Mouse (Mus musculus): ENCODE results near the gene Tubb3. TPM values are rescaled to one million over a fixed set of nuclear protein-coding genes. Genes with fewer than 3 reads are reported as not detected.
"Not testable (repeated sequence)": the region's sequence is repeated elsewhere in the genome, so short reads cannot be mapped to it uniquely, and the experiment has no call there.

Tubb3 gene
- total RNA-seq, 2 experiments from 2014 or later: 253 to 286 TPM

DNA sequence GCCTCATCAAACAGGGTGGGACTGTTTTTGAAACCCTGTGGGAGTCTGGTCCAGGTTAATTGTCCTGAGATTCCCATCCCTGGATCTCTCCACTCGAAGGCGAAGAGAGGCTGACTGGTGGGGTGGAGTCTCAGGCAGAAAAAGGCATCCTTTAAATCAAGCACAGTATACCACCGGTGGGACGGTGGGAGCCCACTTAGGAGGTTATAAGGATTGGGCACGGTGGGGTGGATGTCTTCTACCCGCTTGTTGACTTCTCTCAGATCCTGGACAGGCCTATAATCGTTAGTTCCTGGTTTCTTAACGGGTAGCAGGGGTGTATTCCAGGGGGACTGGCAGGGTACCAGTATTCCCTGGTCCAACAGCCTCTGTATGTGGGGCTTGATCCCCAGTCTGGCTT lies 19.7 kb downstream of the Tubb3 start:
- not testable (repeated sequence) for DNase-seq (ENCODE audit: low spot score in 2 of 2)

DNA sequence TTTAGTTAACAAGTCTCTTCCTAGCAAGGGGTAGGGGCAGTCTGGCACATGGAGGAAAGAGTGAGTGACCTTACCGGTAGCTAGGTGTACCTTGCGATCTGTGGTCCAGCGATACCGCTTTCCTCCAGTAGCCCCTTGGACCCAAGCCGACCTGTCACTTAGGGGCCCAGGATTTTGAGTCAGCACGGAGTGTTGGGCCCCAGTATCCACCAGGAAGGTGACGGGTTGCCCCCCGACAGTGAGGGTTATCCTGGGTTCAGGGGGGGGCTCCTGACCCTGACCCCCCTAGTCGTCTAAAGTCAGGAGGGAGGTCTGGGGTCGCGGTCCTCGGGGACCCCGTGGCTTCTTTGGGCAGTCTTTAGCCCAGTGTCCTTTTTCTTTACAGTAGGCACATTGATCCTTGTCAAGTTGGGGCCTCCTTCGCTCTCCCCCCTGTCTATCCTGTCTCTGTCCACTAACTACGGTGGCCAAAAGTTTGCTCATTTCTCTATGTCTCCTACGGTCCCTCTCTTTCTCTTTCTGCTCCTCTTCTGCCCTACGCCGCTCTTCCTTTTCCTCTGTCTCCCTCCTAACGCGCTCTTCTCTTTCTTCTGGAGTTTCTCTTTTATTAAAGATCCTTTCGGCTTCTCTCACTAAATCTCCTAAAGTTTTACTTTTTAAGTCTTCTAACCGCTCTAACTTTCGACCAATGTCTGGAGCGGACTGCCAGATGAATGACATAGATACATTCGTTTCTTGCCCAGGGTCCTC lies 20.6 kb downstream of the Tubb3 start:
- DNase-seq (ENCODE audit: low spot score in 2 of 2): no peak

DNA sequence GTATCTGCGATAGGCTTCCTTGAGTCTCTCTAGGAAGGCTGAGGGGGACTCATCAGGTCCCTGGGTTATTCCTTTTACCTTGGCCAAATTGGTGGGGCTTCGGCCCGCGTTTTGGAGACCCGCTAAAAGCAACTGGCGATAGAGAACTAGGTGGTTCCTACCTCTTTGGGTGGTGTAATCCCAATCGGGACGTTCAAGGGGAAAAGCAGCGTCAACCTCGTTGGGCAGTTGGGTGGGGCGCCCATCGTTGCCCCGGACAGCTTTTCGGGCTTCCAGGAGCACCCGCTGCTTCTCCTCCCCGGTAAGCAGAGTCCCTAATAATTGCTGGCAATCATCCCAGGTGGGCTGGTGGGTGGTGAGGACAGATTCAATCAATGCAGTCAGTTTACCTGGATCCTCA lies 21.2 kb downstream of the Tubb3 start:
- DNase-seq (ENCODE audit: low spot score in 2 of 2): no peak

DNA sequence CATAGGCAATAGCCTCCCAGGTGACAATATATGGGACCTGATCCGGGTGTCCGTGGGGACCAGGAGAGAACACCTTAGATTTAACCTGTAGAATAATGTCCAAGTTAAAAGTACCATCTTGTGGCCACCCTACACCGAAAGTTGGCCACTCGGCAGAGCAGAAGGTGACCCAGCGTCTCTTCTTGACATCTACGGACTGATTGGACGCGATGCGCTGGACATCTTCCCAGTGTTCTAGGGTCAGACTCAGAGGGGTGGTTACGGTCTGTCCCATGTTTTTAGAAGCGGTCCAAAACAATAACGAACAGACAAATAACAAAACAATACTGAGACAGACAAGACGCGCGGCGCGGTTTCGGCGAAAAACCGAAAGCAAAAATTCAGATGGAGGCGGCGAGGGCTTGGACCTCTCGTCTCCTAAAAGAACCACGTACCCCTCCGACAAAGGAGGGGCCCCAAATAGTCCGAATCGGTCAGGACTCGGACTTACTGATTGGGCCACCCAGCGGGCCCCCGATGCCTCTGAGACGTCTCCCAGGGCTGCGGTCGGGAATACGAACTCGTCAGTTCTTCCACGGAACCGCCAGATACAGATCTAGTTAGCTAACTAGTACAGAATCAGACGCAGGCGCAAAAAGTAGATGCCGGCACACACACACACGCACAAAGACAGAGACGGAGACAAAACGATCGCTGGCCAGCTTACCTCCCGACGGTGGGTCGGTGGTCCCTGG lies 22.2 kb downstream of the Tubb3 start:
- not testable (repeated sequence) for DNase-seq (ENCODE audit: low spot score in 2 of 2)

DNA sequence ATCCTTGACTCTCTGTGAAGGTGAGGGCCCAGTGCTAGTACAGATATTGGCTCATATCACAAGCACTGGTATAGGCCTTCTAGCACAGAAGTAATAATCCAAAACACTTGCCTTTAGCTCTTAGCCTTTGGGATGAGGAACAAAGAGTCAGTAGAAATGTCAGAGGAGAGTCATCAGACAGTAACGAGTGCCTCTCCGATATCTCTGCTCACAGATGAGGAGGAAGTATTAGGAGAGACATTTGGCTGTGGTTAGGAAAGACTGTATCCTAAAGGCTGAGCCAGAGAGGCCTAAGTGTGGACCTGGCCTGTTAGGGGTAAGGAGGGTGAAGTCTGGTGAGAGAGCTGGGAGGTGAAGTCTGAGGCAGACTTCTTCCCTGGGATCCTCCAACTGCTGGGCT lies 30.6 kb downstream of the Tubb3 start:
- no peak for DNase-seq (ENCODE audit: low spot score in 2 of 2)

DNA sequence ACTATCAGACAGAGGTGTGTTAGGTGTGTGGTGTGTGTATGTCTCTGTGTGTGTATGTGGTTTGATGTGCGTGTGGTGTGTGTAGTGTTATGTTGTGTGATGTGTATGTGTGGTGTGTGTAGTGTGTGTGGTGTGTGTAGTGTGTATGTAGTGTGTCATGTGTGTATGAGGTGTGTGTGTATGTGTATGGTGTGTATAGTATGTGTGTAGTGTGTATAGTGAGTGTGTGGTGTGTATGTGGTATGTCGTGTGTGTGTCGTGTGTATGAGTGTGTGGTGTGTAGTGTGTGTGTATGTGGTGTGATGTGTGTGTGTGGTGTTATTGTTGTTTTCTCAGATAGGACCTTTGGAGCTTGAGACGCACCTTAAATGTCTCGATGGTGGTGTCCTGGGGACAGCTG lies 31.1 kb downstream of the Tubb3 start:
- no peak for DNase-seq (ENCODE audit: low spot score in 2 of 2)

DNA sequence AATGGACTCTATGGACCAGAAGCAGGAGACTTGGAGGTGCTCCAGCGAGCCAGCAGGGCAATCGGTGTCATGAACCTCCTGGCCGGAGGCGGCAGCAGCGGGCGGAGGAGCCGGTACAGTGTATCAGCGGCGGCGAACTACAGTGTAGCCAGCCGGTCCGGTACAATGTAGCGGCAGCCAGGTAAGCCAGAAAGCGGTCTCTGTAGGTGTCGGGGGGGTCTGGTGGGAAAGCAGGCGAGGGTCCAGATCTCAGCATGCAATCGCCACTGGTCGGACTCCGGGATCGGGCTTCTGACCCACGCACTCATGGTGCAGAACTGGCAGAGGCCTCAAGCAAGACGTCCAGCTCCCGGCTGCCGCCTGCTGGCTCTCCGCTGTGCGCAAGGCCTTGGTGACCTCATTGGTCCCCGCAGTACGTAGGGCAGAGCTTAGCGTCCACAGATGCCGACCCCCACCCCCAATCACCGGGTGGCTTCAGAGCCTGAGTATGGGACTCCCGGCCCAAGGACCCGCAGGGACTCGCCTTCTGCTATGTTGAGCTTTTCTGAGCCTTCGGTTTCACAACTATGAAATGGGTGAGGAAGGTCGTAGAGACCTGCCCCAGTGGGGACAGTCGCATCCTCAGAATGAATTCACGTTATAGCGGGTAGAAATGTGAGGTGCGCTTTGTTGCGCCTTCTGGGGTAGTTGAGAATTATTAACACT lies 31.8 kb downstream of the Tubb3 start:
- DNase-seq (ENCODE audit: low spot score in 2 of 2): peak; percentile 85 to 95

DNA sequence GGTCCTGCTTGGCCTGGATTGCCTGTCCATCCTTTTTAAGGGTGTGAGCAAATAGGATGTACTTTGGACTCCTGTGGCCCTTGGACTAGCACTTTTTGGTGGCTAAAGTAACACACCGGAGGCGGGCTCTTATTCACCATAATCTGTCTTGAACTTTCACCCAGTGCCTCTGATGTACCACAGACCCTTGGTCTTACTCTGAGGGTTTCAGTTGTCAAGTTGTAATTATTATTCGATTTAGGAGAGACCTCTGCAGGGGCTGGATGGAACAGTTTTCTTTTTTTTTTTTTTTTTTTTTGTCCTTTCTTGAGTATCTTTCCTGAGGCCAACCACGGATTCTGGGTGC lies 32.3 kb downstream of the Tubb3 start:
- no peak for DNase-seq (ENCODE audit: low spot score in 2 of 2)

DNA sequence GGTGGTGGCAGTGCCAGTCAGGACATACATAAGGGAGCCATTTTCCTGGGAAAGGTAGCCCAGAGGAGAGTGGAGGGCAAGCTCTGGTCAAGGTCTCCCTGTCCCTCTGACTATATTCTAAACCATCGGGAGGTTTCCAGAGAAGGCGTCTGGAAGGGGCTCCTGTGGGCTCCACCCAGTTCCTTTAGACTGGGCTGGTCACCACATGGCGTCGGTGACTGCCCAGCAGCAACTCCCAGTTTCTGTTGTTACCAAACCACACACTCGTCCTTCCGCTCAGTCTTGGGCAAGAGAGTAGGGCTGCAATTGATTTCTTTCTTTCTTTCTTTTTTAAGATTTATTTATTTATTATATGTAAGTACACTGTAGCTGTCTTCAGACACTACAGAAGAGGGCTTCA lies 32.9 kb downstream of the Tubb3 start:
- no peak for DNase-seq (ENCODE audit: low spot score in 2 of 2)

DNA sequence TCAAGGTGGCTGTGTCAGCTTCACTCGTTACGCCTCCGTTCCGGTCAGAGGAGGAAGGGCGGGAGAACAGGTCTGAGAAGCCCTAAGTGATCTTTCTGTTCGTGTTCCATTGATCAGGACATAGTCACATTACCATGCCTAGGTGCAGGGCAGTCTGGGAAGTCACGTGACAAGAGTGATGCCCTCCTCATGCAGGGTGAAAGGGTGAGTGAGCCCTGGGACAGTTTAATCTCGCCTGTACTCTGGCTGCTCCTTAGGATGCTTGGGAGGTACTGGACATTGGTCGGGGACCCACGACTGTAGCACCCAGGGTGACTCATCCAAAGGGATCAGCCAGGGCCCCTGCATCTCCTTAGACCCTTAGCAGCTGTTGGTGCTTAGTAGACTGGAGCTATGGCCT lies 34.8 kb downstream of the Tubb3 start:
- no peak for DNase-seq (ENCODE audit: low spot score in 2 of 2)

DNA sequence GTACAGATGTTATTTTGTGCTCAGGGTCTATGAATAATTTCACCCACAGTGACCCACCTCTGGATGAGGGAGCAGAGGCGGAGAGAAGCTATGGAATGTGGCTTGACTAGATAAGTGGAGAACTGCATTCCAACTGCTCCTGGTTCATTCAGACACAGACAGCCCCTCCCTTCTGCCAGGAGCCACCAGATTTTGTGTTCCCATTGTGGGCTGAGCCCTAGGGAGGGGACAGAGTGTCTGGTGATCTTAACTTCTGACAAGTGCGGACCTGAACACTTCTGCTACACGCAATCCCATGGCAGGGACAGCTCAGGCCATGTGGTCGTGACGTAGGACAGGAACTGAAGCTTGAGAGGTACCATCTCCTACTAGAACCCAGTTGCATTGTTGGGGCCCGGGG lies 35.6 kb downstream of the Tubb3 start:
- DNase-seq (ENCODE audit: low spot score in 2 of 2): no peak

DNA sequence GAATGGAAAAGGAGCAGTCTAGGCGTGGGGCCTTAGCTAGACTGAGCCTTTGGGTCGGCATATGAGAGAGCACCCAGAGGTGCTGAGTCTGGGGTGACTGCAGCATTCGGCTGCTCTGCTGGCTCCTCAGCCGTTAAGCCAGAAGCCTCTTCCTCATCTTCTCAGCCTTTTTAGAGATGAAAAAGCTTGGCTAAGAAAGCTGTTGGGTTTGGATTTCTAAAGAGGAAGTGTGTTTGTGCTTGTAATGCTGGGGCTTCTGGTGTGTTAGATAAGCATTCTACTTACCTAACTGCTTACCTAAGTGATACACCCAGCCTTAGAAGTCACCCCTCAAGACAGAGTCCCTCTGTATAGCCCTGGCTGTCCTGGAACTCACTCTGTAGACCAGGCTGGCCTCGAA lies 39.6 kb downstream of the Tubb3 start:
- DNase-seq (ENCODE audit: low spot score in 2 of 2): no peak

DNA sequence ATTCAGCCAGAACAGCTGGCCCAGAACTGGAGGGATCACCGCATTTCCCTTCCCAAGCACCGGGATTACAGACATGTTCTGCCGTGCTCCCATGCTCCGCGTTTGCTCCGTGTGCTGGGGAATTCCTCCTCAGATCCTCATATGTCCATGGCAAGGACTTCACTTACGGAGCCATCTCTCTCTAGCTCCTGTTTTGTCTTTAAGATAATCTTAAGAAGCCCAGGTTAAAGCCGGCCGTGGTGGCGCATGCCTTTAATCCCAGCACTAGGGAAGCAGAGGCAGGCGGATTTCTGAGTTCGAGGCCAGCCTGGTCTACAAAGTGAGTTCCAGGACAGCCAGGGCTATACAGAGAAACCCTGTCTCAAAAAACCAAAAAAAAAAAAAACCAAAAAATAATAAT lies 40.5 kb downstream of the Tubb3 start:
- DNase-seq (ENCODE audit: low spot score in 2 of 2): not testable (repeated sequence)

DNA sequence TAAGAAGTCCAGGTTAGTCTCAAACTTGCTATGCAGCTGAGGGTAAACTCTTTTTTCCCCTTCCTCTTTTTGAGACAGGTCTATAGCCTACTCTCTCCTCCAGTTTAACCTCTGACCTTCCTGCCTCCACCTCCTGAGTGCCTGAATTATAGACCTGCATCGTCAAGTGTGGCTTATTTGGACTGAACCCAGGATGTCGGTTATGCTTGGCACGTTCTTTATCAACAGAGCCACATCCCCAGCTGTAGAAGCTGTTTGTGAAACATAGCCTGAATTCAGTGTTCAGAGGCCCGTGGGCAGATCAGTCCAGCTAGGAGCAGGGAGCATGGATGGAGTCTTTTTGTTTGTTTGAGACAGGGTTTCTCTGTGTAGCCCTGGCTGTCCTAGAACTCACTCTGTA lies 40.9 kb downstream of the Tubb3 start:
- no peak for DNase-seq (ENCODE audit: low spot score in 2 of 2)

DNA sequence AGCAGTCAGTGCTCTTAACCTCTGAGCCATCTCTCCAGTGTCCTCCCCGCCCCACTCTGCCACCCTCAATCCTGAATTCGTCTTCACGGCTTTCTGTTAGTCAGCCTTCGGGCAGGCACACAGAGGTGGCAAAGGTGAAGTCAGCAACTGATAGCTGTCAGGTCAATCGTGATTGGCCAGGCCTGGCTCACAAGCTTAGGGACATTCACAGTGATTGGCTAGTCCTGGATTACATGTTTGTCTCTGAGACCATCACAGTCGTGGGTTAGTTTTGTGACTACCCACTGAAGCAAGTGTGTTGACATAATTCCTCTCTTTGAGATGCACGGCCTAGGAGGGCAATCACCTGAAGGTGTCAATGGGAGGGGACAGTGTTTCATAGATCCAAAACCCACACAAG lies 42.1 kb downstream of the Tubb3 start:
- no peak for DNase-seq (ENCODE audit: low spot score in 2 of 2)

DNA sequence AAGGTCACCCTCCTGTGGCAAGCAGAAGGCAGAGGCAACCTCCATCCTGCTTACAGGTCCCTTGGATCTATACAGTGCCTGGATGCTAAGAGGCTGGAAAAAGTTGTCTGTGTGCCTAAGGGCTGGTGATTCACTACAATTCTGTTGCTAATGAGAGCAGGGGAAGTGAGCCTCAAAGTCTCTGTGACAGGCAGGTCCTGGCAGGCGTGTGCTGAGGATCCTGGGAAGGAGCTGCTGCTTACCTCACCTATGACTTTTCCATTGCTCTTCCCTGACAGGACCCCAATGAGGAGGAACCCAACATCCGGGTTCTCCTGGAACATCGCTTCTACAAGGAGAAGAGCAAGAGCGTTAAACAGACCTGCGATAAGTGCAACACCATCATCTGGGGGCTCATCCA lies 42.7 kb downstream of the Tubb3 start:
- DNase-seq (ENCODE audit: low spot score in 2 of 2): no peak

DNA sequence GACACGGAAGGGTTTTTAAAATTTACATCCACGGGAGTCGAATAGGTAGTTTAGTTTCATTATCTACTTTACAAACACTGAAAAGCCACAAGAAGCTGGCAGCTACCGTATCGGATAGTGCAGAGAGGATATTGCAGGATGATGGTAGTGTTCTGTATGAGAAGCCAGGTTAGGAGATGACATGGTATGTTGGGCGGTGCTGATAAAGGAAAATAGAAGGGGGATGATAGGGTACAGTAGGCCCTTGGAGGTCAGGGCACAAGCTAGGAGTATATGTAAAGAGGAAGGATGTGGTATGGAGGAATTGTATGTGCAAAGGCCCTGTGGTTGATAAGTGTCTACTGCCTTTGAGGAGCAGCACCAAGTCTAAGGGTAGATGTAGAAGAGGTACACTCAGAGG lies 43.3 kb downstream of the Tubb3 start:
- DNase-seq (ENCODE audit: low spot score in 2 of 2): no peak

DNA sequence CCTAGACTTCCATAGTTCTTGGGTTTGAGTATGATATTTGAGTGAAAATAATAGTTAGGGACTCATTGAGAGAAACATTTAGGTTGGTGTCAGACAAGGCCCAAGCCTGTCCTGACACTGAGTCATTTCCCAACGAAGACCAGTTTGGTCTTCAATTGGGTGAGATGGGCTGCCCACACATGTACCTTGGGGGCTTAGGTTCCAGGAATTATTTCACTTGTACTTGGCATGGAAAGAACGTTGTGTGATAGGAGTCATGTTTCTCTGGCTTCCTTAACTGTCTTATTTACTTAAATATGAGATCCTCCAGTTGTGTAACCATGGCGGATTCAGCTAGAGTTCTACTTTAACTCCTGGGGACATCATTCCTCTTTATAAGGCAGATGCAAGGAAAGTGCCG lies 52.4 kb downstream of the Tubb3 start:
- DNase-seq (ENCODE audit: low spot score in 2 of 2): no peak

DNA sequence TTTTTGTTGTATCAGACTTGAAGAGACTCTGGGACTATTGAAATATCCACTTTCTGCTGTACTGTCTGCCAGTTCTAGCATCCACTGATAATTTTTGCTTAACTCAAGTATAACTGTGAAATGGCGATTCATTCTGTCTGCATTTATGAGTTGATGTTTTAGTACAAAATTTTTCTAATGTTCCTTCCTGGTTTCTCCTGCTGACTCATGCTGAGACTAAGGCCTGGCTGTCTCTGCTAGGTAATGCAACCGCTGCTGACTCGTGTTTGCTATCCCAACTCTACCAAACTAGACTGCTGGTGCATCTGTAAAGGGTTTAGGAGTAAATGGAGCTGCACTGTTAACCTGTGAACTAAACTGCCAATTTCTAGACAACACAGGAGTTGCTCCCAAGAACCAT lies 56.3 kb downstream of the Tubb3 start:
- no peak for DNase-seq (ENCODE audit: low spot score in 2 of 2)
